Mouse (Mus musculus) retina, embryonic 14.5 days (tissue): Measurements from ENCODE around the gene Nup107.
"Not testable (repeated sequence)": the region's sequence is repeated elsewhere in the genome, so short reads cannot be mapped to it uniquely, and the experiment has no call there.

Source experiments
- DNase-seq: peaks from one replicate; pipeline ENCODE4 v3.0.0-alpha.2; 2015; ENCODE audit warnings: low spot score

Nup107 gene

DNA sequence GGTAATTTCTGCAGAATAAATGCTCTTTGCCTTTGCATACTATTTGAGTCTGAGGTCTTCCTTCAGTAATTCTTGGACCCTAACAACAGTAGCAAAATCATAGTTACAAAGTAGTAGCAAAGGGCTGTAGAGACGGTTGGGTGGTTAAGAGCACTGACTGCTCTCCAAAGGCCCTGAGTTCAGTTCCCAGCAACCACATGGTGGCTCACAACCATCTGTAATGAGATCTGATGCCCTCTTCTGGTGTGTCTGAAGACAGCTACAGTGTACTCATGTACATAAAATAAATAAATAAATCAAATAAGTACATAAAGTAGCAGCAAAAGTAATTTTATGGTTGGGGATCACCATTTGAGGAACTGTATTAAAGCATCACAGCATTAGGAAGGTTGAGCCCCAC lies 76.9 kb downstream of the Nup107 start:
- not testable (repeated sequence) for DNase-seq

DNA sequence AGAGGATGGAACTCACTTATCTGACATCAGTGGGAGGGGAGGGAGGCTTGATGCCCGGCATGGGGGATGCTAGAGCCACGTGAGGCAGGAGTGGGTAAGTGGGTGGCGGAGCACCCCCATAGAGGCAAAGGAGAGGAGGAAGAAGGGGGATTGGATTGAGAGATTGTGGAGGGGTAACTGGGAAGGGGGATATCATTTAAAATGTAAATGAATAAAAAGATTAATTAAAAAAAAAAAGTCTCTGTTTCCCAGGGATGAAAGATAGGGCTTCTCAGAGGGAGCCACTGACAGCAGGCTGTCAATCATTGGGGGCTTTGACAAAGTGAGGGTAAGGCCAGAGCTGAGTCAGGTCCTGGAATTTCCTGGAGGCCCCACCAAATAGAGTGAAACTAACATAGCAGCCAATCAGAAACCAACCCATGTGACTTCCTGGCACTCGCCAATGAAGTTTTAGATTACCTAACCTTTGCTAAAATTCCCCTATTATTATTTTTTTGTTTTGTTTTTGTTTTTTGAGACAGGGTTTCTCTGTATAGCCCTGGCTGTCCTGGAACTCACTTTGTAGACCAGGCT lies 77.5 kb downstream of the Nup107 start:
- DNase-seq = no peak

DNA sequence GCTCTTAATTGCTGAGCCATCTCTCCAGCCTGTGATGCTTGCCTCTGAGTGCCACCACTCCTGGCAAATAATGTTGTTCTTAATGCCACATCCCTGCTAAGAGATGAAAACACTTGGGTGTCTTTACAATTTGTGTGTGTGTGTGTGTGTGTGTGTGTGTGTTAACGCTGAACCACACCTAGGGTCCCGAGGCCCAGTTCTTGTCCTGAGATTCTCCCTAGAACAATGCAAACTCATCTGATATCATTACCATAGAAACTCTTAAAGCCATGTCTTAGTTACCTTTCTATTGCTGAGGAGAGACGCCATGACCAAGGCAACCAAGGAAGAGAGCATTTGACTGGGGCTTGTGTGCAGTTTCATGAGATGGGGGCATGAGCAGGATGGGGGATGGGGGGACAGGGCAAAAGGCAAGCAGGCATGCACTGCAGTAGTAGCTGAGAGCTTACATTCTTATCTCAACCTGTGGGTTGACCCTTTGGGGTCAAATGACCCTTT lies 78.4 kb downstream of the Nup107 start:
- DNase-seq = no peak

DNA sequence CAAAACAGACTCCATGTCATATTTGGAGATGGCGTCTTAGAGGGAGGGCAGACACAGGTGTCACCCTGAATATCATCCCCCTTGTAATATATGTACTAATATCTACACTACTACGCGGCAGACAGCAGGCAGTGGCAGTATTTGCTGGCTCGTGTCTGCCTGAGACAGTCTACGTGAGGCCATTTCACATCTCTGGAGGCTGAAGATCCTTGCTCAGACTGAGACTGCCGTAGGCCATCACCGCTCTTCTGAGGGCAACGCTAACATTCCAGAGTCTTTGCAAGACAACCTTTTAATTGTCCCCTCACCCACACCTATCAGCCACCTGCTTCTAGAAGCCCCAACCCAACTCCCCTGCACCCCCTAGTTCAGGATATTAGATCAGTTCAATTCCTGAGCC lies 79.0 kb downstream of the Nup107 start:
- no peak for DNase-seq

DNA sequence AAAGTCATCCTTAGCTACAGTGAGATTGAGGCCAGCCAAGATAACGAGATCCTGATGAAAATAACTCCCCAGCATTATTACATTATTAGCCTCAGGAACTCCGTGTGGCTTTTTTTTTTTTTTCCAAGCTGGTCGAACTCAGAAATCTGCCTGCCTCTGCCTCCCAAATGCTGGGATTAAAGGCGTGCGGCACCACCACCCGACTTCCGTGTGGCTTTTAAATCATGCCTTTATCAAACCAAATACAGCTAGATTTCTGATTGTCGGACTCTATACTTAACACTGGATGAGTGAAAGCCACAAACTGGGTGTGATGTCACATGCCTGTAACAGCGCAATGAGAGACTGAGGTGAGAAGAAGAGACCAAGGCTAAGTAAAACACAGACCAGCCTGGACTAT lies 79.6 kb downstream of the Nup107 start:
- DNase-seq = no peak

DNA sequence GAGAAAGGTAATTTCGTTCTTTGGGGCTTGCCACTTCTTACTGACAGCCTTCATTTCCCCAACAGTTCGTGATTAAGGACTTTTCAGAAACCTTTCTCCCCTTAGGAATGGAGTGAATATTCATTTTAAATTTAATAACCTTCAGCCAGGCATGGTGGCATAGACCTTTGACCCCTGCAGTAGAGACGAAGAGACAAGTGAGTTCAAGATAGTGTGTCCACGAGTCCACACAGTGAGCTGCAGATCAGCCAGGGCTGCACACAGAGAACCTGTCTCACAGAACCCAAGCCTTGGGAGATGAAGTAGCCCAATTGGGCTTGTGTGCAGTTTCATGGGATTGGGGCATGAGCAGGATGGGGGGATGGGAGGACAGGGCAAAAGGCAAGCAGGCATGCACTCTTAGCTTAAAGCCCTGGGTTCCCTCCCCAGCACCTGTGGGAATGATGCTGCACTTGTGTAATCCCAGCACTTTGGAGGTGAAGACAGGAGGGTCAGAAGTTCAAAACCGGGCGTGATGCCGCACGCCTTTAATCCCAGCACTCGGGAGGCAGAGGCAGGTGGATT lies 80.2 kb downstream of the Nup107 start:
- DNase-seq = no peak

DNA sequence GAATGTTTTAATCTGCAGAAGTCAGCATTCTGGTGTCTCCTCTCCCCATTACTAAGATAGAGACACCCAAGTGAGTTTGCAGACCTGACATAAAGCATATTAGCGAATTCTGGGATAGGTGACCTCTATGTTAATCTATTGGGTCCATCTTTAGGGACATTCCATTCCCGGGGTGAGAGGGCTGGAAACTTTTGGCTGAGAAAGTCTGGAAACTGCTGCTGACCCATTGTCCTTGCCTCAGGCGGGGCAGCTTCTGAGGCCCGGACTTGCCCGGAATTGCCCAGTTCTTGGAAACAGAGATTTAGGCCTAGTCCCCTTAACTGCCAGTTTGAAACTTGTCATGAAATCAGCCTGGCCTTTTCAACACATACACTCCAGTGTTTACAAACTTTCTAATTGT lies 81.1 kb downstream of the Nup107 start:
- no peak for DNase-seq

DNA sequence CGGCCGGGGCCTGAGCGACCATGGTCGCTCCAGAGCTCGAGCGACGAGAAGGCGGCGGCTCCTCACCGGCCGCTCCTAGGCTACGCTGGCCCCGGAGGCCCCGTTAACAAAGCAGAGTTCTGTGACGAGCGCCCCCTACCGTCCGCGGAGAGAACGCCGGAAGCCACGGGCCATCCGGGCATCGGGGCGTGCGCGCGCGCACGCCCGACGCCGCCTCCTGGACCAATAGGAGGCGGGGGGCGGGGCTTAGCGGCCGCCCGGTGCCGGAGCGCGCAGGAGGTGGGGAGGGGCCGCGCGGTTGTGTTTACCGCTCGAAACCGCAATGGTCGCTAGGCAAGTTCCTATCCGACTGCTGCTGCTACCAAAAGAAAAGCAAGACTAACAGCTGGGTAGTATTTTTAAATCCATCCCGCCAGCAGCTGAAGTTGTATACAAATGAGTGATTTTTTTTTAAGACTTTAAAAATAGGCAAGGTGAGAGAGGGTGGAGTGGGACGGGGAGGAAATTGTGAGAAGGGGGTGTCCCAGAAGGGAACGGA lies 81.8 kb downstream of the Nup107 start, which contains the start of gene Mdm2:
Gene Mdm2 (minus strand): TSS at position 155 of the 538 bp plus-strand sequence.
- peak; percentile 97 for DNase-seq

DNA sequence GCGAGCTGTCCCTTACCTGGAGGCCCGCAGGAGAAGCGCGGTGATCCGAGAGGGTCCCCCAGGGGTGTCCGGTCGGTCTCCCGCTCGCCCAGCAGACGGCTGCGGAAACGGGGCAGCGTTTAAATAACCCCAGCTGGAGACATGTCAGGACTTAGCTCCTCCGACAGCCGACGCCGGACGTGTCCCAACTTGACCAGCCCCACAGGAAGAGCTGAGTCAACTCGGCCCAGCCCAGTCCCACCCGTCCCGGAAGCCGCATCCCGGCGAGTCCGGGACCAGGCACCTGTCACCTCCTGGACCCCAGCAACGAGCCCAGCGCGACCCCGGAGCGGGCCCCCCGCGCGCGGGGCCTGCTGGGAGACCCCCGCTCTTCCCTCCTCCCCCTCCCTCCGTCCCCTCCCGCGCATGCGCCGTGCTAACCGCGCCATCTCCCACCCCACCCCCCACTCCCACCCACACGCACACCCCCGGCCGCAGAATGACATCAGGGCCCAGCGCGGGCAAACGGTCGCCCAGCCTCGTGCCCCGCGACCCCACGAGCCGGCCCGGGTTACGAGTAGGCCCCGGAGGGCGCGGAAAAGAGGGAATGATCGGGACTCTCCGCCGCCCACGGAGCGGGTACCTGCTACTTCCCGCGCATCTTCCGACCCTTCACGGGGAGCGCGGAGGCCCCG lies 82.4 kb downstream of the Nup107 start:
- peak; percentile 87 for DNase-seq

DNA sequence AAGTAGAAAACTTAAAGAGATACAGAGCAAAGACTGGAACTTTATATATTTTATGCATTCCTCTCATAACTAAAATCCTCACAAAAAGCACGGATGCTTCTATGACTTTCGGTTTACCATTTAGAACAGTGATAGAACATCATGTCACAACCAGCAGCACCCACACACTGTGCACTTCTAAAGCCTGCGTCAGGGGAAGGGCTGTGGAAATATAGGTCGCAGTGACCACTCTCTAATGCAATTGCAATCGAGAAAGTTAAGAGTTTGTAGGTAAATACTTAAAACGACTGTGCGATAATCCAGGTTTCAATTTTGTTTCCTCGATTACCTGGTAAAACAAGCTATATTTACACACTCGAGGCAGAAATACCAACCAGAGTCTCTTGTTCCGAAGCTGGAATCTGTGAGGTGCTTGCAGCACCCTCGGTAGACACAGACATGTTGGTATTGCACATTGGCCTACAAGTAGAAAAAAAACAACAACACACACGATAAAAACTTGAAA lies 83.1 kb downstream of the Nup107 start:
- DNase-seq = no peak

DNA sequence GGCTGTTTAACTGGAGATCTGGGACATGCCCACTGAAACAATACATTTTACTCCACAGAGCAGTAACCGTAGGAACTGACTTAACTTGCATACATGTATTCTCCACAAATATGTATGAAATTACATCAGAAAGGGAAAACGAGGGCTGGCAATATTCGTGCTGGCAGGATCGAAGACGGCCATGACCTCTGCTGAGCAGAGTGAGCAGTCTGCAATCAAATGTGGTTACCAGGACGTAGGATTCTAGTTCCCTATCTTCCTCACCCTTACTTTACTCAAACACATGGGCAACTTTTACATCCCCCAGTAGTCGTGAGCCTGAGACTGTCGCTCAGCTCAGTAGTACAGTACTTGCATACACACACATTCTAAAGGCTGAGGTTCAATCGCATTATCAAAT lies 83.6 kb downstream of the Nup107 start:
- DNase-seq = no peak

DNA sequence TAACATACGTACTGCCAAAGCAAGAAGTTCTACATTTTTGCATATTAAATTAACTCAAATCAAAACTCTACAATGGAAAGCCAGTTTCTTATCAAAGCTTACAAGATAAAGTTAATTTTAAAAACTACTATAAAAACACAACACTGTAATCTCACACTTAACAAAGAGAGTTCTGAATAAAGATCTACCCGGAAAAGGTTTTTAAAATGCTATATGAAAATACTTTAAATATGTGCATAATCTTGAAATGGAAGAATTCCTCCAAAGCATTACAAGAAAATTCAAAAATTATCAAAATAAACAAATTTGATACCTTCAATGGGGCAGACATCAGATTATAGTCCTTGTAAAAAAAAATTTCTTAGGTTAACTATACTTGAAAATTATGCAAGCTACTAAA lies 84.1 kb downstream of the Nup107 start:
- no peak for DNase-seq

DNA sequence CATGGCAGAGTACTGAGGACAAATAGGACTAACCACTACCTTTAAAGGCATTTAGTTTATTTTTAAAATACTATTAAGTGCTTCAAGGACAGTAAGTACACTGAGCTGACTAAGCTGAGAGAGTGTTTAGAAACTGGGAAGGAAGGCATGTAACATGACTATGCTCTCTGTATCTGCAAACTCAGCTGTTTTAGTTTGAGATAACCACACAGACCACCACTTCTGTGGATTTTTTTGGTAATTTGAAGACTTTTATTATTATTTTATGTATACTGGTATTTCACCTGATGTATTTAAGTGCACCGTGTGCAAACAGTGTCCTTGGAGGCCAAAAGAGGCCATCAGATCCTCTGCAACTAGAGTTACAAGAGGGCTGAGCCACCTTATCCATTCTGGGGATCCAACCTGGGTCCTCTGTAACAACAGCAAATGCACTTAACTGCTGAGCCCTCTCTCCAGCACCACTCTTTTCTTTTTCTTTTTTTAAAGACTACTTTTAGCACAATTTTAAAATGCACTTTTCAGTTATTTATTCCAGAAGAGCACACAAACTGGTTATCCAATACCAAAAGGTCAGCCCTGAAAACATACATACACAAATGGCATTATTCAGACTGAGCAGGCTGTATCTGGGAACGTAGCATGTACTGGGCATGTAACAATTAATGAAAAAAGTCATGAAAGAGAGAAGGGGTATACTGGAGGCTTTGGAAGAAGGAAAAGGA lies 85.2 kb downstream of the Nup107 start:
- DNase-seq = no peak

DNA sequence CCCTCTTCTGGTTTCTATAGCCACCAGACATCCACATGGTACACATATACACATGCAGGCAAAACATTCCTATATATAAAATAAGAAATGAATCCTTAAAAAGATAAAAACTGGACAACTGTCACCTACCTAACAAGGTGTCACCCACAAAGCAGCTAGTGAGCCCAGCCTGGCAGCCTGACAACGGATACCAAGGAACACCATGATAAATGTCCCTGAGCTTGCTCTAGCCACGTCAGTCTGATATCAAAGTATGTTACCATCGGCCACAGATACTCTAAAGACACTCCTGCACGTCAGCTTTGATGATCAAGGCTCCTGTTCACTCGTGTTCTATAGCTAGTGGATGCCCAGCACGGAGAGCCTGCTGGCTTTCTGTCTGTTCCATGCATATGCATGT lies 86.1 kb downstream of the Nup107 start:
- DNase-seq = no peak

DNA sequence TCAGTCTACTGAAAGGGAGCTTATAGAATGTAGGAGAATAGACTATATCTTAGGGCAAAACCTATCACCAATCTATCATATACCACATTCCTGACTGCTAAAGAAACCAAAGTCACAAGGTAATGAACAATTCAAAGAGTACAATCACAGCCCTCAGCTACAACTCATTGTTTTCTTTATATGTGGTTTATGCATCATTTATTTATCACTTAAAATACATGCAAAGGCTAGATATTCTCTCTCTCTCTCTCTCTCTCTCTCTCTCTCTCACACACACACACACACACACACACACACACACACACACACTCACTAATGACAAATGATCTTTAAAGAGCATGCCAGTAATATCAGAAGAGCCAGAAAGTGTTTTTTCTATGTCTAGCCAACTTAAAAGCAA lies 86.7 kb downstream of the Nup107 start:
- no peak for DNase-seq

DNA sequence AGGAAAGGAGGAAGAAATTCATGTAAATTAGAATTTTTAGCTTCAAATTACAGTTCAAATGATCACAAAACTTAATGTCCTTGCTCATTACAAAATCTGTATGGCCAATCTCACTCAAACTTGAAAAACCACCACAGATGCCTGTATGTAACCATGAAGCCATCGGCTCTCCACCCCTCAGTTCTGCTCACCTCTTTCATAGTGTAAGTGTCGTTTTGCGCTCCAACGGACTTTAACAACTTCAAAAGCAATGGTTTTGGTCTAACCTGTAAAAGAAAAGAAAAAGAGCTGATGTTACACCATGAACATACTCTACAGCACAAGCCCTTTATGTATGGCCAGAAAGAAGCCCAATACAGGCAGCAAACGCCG lies 87.6 kb downstream of the Nup107 start:
- DNase-seq = no peak

DNA sequence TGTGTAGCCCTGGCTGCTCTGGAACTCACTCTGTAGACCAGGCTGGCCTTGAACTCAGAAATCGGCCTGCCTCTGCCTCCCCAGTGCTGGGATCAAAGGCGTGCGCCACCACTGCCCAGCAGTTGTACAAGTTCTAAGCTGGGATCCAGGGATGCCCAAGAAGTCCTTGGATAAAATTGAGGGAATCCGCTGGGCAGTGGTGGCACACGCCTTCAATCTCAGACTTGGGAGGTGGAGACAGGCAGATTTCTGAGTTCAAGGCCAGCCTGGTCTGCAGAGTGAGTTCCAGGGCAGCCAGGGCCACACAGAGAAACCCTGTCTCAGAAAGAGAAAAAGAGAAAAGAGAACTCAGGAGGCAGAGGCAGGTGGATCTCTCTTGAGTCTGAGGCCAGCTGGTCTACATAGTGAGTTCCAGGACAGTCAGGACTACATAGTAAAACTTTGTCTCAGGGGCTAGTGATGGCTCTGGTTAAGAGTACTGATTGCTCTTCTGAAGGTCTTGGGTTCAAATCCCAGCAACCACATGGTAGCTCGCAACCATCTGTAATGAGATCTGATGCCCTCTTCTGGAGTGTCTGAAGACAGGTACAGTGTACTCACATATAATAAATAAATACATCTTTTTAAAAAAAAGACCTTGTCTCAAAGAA lies 88.1 kb downstream of the Nup107 start:
- DNase-seq = not testable (repeated sequence)

DNA sequence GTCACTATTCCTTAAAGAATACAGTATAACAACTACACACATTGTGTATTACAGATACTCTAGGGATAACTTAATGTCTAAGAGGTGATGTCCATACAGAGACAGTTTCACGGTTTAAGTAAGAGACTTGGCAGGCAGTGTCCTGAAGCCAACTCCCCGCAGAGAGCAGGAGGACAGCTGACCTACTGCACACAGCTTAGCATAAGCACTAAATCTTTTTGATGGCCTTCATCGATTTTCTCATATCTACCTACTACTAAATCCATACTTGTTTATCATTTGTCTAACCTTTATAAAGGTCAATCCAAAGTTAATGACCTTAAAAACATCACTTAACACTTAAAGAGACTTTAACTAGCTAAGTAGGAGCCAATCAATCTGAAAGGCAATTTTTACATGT lies 89.0 kb downstream of the Nup107 start:
- no peak for DNase-seq

DNA sequence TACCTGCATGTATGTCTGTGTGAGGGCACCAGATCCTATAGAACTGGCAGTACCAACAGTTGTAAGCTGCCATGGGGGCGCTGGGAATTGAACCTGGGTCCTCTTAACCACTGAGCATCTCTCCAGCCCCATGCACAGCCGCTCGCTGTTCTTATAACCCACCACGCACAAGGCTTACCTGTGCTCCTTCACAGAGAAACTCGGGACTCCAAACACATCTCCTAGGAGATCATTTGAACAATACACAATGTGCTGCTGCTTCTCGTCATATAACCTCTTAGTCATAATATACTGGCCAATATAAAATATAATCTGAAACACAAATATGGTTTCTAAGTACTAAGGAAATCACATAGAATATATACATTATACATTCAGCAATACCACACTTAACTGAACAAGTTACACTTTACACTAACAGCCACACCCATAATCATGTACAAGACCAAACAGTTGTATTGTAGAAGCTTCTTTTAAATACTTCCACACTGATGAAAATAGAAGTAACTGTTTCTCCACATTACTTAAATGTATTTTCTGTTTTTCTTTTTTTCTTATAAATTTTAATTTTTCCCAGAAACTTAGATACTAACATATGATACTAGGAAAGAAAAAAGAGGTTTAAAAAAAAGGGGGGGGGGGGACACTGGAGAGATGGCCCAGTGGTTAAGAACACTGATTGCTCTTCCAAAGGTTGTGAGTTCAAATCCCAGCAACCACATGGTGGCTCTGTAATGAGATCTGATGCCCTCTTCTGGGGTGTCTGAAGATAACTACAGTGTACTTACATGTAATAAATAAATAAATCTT lies 90.3 kb downstream of the Nup107 start:
- no peak for DNase-seq

DNA sequence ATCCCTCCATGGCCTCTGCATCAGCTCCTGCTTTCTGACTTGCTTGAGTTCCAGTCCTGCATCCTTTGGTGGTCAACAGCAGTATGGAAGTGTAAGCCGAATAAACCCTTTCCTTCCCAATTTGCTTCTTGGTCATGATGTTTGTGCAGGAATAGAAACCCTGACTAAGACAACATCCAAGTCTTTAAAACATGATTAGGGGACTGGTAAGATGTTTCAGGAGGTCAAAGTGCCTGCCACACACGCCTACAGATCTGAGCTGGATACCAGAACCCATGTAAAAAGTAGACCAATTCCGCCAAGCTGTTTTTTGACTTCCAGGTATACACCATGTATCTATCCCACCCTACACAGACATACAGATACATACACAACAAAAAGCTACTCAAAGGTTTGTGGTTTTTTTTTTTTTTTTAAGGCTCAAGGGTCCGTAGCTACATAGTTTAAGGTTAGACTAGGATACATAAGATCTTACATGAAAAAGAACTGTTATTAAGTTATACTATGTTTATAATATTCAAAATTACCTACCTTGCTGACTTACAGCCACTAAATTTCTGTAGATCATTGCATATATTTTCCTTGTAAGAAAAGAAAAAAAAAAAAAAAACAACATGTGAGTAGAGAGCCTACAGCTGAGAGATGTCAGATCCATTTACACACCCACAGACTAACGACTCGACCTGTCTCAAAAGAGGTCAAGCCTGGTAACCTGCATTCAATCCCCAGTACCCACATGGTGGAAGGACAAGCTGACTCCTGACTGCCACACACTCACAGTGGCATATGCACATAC lies 91.3 kb downstream of the Nup107 start:
- DNase-seq = no peak
